Mouse (Mus musculus) cerebellum, adult 2 months (tissue): ENCODE results near the gene Neb.

ENCODE experiments used
- CTCF ChIP-seq: fragments of 200-500 bp; IDR thresholded peaks from 2 replicates; pipeline ENCODE4 v1.5.1; 2011; ENCODE audit warnings: low read depth, mild to moderate bottlenecking, control low read depth, low read length, moderate library complexity, borderline replicate concordance; ENCODE audit not compliant: insufficient read depth
- POLR2A ChIP-seq: fragments of 200-500 bp; IDR thresholded peaks from 2 replicates; pipeline ENCODE4 v1.6.1; 2011; ENCODE audit warnings: low read length, control low read depth, borderline replicate concordance; ENCODE audit not compliant: insufficient read depth

GRCm38 (mm10) chr2:52340990-52341389 lies 37.3 kb downstream of the Neb start:
- TF ChIP-seq CTCF (no peak), POLR2A (no peak)
